Mouse (Mus musculus): ENCODE measurements around the gene Klc1.
A peak's percentile ranks its signal among the peaks of the same experiment; 100 is the strongest.

The Klc1 gene

DNA sequence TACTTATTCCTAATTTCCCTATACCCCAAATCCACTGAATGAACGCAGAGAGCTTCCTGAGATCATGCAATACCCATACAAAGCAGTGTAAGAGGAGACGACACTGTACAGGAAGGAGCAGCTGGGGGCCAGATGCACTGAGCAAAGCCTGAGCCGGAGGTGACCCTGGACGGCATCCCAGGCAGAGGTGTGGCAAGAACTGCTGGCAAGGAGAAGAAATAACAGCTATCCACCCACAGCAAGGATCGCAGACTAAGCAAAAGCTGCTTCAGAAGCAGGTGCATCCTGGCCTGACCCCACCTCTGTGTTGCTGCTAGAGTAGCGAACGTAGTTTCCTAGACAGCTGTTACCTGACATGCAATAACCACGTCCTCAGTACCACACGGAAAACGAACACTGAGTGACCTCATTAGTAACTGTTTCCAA is 94.4 kb downstream of the Klc1 start:
- peak; percentile 52 for DNase-seq (ENCODE audit: low read depth, low spot score)

DNA sequence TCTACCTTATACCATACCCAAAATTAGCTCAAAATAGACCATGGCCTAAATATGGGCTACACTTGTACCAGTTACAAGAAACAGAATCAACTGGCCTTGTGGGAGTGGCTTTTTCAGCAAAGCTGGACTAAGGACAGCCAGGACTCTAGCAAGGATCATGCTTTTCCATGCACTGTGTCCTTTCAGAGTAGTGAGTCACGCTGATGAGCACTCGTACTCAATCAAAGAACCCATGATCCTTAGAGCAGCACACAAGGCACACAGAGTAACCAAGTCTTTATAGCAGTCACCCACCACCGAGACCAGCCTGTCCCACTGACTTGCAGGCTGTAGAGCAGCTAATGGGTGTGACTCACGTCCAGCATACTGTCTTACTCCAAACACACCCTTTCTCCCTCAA is 94.9 kb downstream of the Klc1 start:
- no peak for DNase-seq (ENCODE audit: low read depth, low spot score)

GRCm38 (mm10) chr12:111855448-111855847 is 96.8 kb downstream of the Klc1 start:
- DNase-seq (ENCODE audit: low read depth, low spot score) = no peak
